Mouse (Mus musculus): ENCODE measurements around the gene Dclre1a. TPM values are rescaled to one million over a fixed set of nuclear protein-coding genes. Genes with fewer than 3 reads are reported as not detected.
"Not testable (repeated sequence)": the region's sequence is repeated elsewhere in the genome, so short reads cannot be mapped to it uniquely, and the experiment has no call there.

The Dclre1a gene
- total RNA-seq, 4 experiments from 2014 or later, result 5.3 to 9.8 (median 7.7) TPM

- DNase-seq (ENCODE audit: low spot score in 2 of 2), result no peak
Measured at GRCm38 (mm10) chr19:56549033-56549680, 1.1 kb upstream of the Dclre1a start.

GRCm38 (mm10) chr19:56548230-56549032 is 409 bp upstream of the Dclre1a start, which contains the start of gene Nhlrc2:
Nhlrc2 (plus strand) TSS chr19:56548261.
- DNase-seq (ENCODE audit: low spot score in 2 of 2), result peak in 1 of 2 experiments; percentile 71

- no peak for DNase-seq (ENCODE audit: low spot score in 2 of 2)
Measured at GRCm38 (mm10) chr19:56546031-56546430, 2.0 kb downstream of the Dclre1a start.

GRCm38 (mm10) chr19:56544681-56545388 is 3.2 kb downstream of the Dclre1a start:
- no peak for DNase-seq (ENCODE audit: low spot score in 2 of 2)

- DNase-seq (ENCODE audit: low spot score in 2 of 2), result no peak
Measured at GRCm38 (mm10) chr19:56543320-56543719, 4.7 kb downstream of the Dclre1a start.

GRCm38 (mm10) chr19:56535765-56536164 is 12.3 kb downstream of the Dclre1a start:
- DNase-seq (ENCODE audit: low spot score in 2 of 2), result no peak

- no peak for DNase-seq (ENCODE audit: low spot score in 2 of 2)
Measured at GRCm38 (mm10) chr19:56535064-56535463, 13.0 kb downstream of the Dclre1a start.

GRCm38 (mm10) chr19:56534337-56534736 is 13.7 kb downstream of the Dclre1a start:
- DNase-seq (ENCODE audit: low spot score in 2 of 2), result no peak

GRCm38 (mm10) chr19:56533291-56534071 is 14.5 kb downstream of the Dclre1a start:
- no peak for DNase-seq (ENCODE audit: low spot score in 2 of 2)

GRCm38 (mm10) chr19:56531251-56531650 is 16.8 kb downstream of the Dclre1a start:
- DNase-seq (ENCODE audit: low spot score in 2 of 2), result no peak

GRCm38 (mm10) chr19:56530529-56530928 is 17.5 kb downstream of the Dclre1a start:
- not testable (repeated sequence) for DNase-seq (ENCODE audit: low spot score in 2 of 2)

- not testable (repeated sequence) for DNase-seq (ENCODE audit: low spot score in 2 of 2)
Measured at GRCm38 (mm10) chr19:56519408-56519807, 28.6 kb downstream of the Dclre1a start.

GRCm38 (mm10) chr19:56513527-56513926 is 34.5 kb downstream of the Dclre1a start:
- DNase-seq (ENCODE audit: low spot score in 2 of 2), result not testable (repeated sequence)

GRCm38 (mm10) chr19:56511207-56511606 is 36.8 kb downstream of the Dclre1a start:
- not testable (repeated sequence) for DNase-seq (ENCODE audit: low spot score in 2 of 2)

GRCm38 (mm10) chr19:56503525-56503924 is 44.5 kb downstream of the Dclre1a start:
- not testable (repeated sequence) for DNase-seq (ENCODE audit: low spot score in 2 of 2)

GRCm38 (mm10) chr19:56503069-56503468 is 45.0 kb downstream of the Dclre1a start:
- DNase-seq (ENCODE audit: low spot score in 2 of 2), result not testable (repeated sequence)

- not testable (repeated sequence) for DNase-seq (ENCODE audit: low spot score in 2 of 2)
Measured at GRCm38 (mm10) chr19:56494157-56494556, 53.9 kb downstream of the Dclre1a start.

- DNase-seq (ENCODE audit: low spot score in 2 of 2), result no peak
Measured at GRCm38 (mm10) chr19:56489601-56490000, 58.4 kb downstream of the Dclre1a start.

GRCm38 (mm10) chr19:56487339-56487738 is 60.7 kb downstream of the Dclre1a start:
- DNase-seq (ENCODE audit: low spot score in 2 of 2), result no peak

- no peak for DNase-seq (ENCODE audit: low spot score in 2 of 2)
Measured at GRCm38 (mm10) chr19:56486926-56487325, 61.1 kb downstream of the Dclre1a start.

All from layer of hippocampus, adult 8-10 months (tissue).